Mouse (Mus musculus): ENCODE measurements around the gene Lrr1.
"Not testable (repeated sequence)": the region's sequence is repeated elsewhere in the genome, so short reads cannot be mapped to it uniquely, and the experiment has no call there.

The Lrr1 gene

GRCm38 (mm10) chr12:69164904-69165303 lies 3.7 kb upstream of the Lrr1 start:
- no peak for DNase-seq (ENCODE audit: low spot score)

- DNase-seq (ENCODE audit: low spot score): not testable (repeated sequence)
Measured at GRCm38 (mm10) chr12:69166861-69167581, 1.6 kb upstream of the Lrr1 start.

- DNase-seq (ENCODE audit: low spot score): no peak
Measured at GRCm38 (mm10) chr12:69167656-69168460, 756 bp upstream of the Lrr1 start.

- DNase-seq (ENCODE audit: low spot score): no peak
Measured at GRCm38 (mm10) chr12:69171307-69171706, 2.7 kb downstream of the Lrr1 start.

DNA sequence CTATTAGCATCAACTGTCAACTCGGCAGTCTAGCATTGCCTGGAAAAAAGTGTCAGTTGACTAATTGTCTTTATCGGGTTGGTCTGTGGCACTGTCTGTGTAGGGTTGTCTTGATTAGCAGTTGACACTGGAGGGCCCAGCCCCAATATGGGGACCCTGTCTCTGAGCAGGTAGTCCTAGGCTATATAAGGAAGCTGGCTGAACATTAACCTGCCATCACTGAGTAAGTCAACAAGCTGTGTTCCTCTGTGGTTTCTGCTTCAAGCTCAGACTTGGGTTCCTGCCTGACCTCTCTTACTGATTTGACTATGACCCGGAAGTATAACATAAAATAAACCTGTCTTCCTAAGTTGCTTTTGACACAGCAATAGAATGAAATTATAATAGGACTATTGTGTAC lies 7.4 kb downstream of the Lrr1 start:
- DNase-seq (ENCODE audit: low spot score): no peak

DNA sequence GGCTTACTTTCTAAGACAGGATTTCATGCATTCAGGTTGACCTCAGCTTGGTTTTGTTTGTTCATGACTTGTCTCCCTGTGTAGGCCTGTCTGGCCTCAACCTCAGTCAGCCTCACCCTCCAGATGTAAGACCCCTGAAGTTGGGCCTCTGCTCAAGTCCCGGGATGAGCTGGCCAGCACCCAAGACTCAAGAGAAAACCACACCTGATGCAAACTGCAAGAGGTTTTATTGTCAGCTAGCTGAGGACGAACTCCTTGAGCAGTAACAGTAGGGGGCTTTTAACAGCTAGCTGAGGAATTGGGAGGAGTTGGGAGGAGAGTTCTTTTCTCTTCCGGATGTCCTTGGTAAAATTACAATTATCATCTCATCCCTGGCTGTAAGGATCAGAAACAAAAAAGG lies 8.9 kb downstream of the Lrr1 start:
- DNase-seq (ENCODE audit: low spot score): no peak

DNA sequence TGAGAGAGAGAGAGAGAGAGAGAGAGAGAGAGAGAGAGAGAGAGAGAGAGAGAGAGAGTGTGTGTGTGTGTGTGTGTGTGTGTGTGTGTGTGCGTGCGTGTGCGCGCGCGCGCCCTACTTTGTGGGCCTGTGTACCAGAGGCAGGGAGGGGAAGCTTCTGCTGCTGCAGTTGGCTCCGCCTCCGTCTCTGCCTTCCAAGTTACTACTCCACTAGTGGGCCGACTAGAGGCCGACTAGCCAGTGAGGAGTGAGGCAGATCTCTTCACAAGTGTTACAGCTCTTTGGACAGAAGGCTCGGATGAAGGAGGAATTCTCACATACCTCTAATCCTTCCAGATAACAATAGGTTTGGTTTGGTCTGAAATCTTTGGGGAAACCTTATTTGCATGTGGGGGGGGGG lies 10.8 kb downstream of the Lrr1 start:
- no peak for DNase-seq (ENCODE audit: low spot score)

- no peak for DNase-seq (ENCODE audit: low spot score)
Measured at GRCm38 (mm10) chr12:69181800-69182199, 13.2 kb downstream of the Lrr1 start.

DNA sequence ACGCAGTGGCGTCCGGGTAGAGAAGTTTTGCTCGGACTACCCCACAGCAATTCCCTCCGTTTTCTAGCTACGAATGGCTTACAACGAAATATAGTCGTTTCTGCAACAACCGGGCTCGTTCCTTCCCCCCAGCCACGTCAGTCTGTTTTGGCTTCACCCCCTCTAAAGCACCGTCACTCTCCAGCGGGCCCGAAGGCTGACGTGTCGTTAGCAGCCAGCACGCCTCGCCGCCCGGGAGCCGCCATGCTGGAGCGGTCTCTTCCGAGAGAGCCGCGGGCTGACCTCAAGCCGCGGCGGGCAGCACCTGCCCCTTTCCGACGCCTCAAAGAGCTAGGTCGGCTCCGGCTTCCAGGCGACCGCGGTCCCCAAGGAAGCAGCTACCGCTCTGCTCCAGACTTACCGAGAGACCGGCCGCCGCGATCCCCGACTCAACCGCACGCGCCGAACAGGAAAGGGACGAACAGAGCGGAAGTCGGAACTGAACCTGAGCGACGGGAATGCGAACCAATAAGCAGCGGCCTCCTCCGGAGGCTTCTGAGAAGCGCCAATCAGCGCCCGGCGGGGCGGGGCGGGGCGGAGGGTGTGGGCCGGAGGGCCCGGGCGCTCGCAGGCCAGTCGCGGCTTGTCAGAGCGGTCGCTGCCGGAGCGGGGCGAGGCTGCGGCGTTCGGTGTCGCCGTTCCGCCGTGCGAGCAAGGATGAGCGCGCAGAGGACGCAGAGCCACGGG lies 15.1 kb downstream of the Lrr1 start, which contains the start of the genes Rpl36al and Mgat2:
TSS of gene Rpl36al (minus strand) at position 501 of the 726 bp plus-strand sequence.
TSS of gene Mgat2 (plus strand) at position 575 of the 726 bp plus-strand sequence.
- DNase-seq (ENCODE audit: low spot score): peak; percentile 98

- peak; percentile 60 for DNase-seq (ENCODE audit: low spot score)
Measured at GRCm38 (mm10) chr12:69184342-69185295, 16.0 kb downstream of the Lrr1 start.

- no peak for DNase-seq (ENCODE audit: low spot score)
Measured at GRCm38 (mm10) chr12:69185371-69185770, 16.8 kb downstream of the Lrr1 start.

DNA sequence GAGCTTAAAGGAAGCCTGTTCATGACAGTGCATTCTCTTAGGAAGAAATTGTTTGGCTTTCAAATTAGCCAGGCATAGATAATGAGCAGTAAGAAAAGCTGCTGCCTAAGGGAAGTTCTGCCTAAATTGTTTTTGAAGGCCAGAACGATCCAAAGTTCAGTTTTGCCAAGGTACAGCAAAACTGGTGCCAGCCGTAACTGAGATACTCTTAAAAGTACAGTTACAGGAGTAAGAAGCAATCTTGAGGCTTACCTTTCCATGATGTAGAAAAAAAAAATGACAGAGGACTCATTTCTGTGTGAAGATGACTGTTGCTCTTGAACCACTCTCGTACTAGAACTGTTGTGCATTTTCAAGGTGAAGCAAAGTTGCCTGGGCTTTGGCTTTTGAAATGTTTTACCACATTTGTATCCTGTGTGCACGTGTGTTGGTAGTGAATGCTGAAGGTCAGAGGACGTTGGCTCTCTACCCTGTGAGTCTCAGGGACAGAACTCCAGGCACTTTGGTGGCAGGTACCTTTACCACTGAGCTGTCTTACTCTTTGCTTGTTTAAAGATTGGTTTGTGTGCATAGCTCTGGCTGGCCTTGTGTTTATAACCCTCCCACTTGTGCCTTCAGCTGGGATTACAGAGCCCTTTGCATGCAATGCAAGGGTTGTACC lies 18.3 kb downstream of the Lrr1 start:
- no peak for DNase-seq (ENCODE audit: low spot score)

GRCm38 (mm10) chr12:69190074-69190473 lies 21.5 kb downstream of the Lrr1 start:
- no peak for DNase-seq (ENCODE audit: low spot score)

DNA sequence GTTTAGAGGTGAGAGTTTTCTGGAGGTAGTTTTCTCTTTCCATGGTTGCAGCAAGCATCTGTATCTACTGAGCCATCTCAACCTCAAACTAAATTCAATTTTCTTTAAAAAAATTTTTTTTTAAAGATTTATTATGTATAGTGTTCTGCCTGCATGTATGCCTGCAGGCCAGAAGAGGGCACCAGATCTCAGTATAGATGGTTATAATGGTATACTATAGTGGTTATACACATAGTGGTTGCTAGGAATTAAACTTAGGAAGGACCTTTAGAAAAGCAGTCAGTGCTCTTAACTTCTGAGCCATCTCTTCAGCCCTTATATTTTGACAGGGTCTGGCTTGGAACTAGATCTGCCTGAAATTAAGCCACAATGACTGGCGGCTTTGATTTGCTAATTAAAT lies 21.9 kb downstream of the Lrr1 start:
- DNase-seq (ENCODE audit: low spot score): no peak

DNA sequence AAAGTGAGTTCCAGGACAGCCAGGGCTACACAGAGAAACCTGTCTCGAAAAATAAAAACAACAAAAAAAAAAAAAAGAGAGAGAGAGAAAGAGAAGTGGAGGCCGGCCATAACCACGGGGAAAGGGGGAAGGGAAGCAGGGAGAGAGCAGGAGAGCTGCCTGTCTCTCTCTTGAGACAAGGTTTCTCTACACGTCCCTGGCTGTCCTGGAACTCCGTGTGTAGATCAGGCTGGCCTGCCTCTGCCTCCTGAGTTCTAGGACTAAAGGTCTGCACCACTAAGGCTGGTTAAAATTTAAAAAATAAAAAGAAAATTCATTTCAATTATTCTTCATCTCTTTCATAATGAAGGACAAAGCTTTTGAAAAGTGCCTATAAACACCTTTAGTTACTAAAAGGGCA lies 22.8 kb downstream of the Lrr1 start:
- no peak for DNase-seq (ENCODE audit: low spot score)

DNA sequence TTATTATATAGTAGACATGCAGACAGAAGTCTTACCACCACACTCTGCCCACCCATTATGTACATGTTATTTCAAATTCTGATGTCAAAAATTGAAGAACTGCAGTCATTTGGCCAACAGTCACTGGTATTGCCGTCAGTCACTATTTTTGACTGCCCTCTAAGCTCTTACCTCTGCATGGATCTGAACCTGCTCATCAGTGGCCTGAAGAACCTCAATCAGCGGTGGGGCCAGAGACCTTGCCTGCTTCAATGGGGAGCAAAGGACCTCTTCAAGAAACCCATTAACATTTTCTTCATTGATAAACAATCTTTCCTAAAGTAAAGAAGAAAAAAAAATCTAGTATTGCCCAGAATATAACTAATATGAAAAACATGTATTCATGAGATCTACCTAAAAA lies 24.0 kb downstream of the Lrr1 start:
- DNase-seq (ENCODE audit: low spot score): no peak

GRCm38 (mm10) chr12:69196444-69197377 lies 28.1 kb downstream of the Lrr1 start, which contains the start of gene Gm49383:
Gm49383 (minus strand) TSS chr12:69197104.
- DNase-seq (ENCODE audit: low spot score): peak; percentile 71

DNA sequence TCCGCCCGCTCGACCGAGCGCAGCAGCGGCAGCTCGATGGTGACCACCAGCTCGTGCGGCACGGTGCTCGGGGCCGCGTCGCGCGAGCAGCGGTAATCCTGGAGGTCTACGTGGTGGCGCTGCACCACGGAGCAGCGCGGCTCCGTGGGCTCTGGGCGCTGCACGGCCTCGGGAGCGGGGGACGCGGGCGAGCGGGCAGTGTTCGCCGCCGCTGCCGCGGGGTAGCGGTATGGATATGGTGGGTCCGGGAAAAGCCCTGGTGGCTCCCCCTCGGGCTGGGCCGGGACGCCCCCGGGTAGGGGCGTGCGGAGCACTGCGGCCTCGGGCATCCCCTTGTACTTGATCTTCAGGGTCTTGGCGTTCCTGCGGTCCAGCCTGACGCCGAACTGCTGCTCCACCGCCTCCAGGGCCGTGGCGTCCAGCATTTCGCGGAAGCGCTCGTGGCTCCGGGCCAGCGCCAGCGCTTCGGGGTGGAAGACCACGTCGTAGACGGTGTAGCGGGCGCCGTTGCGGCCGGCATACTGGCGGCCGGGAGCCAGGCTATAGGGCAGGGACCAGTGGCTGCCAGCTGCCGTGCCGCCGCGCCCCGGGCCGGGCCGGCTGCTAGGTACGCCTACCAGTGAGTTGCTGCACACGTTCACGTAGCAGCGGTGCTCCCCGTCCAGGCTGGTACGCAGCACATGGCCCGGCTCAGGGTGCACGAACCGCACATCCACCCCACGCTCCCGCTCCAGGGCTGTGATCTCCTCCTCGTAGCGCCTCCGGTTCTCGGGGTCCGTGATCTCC lies 29.0 kb downstream of the Lrr1 start:
- no peak for DNase-seq (ENCODE audit: low spot score)

- peak; percentile 64 for DNase-seq (ENCODE audit: low spot score)
Measured at GRCm38 (mm10) chr12:69198164-69198535, 29.5 kb downstream of the Lrr1 start, which contains the start of gene Dnaaf2. Dnaaf2 (minus strand) TSS chr12:69198429.
